Mouse (Mus musculus) lung, postnatal 36 days (tissue): ENCODE results near the gene Nenf.
A peak's percentile ranks its signal among the peaks of the same experiment; 100 is the strongest.

Experiments
- DNase-seq: peaks from one replicate; pipeline ENCODE4 v3.0.0; 2022; ENCODE audit warnings: mixed read lengths

Gene Nenf

DNA sequence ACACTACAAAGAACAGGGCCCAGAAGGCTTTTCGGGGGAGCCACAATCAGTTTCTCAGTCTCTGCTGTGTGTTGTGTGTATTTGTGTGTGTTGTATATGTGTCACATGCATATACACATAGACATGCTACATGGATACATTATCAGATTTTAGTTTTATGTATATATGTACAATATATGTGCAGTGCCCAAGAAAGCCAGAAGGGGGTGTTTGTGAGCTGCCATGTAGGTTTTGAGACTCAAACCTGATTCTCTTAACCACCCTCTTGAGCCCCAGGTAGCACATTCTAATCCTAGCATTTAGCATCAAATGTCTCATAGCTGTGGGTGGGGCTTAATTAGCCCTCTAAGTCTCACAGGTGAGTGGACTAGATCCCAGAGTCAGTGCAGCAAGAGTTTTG is 35.7 kb downstream of the Nenf start:
- no peak for DNase-seq

DNA sequence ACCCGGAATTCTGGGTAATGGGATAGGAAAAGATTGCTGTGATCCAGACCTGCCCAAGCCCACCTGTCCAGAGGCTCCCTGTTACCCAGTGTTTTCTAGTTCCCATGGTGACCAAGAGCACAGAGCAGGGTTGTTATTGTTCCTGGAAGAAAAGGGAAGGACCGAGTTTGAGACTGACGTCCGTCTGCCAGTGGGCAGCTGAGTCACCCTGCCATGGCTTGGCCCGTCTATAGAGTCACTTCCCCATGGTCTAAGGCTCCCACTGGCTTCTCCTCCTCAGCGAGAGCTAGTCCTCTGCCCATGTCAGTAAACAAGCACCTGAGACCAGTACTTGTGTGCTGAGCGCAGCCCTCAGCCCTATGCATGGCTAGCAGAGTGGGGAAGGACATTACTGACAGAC is 36.8 kb downstream of the Nenf start:
- peak; percentile 64 for DNase-seq

DNA sequence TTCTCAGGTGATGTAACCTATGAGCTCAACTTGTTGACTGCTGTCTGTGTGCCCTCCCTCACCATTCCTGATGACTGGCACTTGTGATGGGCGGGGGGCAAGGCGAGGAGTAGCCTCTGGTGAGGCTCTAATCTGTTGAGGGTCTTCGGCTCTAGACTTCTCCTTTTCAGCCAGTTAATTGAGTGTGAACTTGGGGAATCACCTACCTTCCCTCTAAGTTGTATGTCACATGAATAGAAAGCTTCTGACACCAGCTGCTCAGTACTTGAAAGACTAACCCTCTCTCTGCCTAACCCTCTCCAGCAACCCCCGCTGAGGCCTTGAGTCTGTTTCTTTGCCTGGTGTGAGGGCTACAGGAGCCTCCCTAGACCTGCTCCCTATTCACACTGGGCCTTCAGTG is 39.7 kb downstream of the Nenf start:
- no peak for DNase-seq

DNA sequence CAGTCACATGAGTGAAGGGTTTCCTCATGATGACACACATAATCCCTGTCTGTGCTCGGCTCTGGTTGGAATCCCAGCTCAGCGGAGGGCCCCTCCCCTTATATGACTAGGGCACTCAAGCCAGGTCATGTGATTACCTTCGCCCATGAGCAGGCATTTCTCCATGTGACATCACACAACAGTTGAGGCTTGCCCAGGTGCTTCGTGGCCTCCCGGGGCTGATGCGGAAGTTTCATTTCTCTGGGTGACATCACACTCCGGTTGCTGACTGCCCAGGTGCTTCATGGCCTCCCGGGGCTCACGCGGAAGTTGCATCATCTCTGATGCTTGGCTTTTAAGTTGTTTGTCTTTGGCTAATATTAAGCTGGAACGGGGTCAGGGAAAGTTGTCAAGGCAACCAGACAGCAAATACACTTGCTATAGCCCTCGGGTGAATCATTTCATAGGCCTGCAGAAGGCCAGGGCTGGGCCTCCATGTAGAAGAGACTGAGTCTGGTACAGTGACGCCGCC is 40.4 kb downstream of the Nenf start:
- DNase-seq: peak; percentile 93

DNA sequence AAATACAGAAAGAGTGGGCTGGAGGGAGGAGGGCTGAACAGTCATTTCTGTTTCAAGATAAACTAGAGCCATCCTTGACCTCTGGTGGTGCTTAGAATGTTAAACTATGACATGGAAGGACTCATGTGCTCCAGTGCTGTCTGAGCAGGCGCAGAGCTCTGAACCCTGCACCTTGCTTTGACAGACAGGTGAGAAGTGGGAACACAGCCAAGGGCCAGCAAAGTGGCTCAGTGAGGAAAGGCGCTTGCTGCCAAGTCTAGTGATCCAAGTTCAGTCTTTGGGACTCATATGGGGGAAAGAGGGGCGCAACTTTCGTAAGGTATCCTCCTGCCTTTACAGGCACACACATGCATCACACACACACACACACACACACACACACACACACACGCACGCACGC is 41.8 kb downstream of the Nenf start:
- no peak for DNase-seq

DNA sequence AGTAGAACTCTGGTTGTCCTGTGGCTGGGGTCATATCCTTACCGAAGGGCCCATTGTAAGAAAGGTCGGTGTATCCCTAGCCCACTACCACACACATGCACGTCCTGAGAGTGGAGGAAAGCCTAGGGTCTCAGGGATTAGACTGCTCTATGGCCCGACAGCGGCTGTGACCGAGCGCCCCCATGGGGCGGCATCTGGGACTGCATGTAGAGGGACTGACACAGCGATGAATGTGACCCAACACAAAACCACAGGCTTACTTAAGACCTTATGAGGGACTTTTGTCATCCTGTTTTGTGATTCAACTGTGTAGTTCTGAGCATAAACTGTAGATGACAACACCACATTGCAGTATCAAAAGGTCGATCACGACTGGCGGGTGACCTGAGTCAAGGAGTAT is 42.5 kb downstream of the Nenf start:
- DNase-seq: peak; percentile 87

DNA sequence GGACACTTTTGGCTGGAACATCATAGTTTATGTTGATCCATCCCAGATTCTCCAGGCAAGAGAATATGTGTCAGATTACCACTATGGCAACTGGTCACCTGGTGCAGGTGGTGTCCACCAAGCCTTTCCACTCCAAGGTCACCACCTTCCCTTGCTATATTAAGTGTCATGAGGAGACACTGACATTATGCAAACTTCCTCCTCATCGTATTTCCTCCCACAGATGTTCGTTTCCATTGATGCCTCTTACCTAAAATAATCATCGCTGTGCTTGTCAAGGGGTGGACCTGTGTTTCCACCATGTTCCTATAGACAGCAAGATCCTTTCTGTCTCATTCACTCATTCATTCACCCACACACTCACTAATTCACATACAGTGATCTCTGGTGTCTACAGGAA is 45.3 kb downstream of the Nenf start:
- DNase-seq: no peak

DNA sequence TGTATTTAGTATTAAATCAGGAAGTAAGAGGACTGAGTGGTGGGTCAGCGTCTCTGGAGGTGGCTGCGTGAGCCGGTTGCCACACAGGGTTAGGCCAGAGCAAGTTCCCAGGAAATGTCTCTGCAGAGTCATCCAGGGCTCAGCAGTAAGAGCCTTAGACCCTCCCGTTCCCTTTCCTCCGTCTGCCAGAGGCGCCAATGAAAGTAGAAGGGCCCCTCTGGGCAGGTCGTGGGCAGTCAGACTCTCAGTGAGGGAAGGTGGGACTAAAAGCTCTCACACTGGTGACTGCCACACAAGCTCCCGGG is 48.4 kb downstream of the Nenf start:
- peak; percentile 46 for DNase-seq

DNA sequence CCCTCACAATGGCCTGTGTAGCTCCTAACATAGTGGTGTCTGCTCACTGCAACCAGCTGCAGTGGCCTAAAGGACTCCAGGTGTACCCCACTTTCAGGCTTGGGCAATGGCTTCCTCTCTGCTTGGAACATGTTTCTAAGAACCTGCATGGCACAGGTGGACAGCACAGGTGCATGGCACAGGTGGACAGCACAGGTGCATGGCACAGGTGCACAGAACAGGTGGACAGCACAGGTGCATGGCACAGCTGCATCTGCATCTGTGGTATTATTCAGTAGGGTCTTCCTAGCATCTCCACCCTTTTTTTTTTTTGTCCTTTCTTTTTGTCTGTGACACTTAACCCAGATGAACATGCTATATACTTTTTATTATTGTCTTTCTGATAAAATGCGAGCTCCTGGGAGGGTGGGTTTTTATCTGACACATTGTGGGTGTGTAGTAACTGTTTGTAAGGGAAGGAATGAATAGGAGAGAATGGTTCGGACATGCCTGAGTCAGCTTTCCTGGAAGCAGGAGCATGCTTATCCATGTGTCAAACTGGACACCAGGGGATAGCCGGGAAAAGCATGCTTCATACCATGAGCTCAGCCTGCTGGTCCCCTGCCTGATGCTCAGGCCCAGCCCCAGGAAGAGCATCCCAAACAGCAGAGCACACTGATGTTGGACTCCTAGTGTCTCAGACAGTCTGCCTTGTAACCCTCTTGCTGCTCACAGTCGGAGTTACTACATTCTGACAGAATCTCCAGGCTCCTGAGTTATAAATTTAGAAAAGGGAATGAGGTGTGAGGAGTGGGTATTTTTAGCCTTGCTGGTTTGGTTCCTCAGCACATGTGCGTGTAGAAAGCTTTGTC is 49.0 kb downstream of the Nenf start:
- DNase-seq: no peak

DNA sequence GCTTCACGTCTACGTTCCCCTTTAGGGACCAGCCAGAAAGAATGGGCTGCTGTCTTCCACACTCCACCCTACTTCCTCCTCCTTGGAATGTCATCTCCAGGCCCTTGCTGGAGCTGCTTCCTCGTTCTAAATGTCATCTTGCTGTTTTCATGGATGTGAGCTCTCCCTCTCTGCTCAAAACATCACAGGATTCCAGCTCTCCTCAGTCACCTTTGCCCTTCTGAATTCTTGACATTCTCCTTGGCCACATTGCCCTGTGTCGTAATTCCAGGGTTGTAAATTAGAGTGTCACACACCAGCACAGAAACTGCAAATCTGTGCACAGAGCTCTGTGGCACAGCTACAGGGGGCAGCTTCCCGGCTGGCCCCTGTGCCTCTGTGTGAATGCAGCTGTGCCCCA is 50.1 kb downstream of the Nenf start:
- DNase-seq: no peak

DNA sequence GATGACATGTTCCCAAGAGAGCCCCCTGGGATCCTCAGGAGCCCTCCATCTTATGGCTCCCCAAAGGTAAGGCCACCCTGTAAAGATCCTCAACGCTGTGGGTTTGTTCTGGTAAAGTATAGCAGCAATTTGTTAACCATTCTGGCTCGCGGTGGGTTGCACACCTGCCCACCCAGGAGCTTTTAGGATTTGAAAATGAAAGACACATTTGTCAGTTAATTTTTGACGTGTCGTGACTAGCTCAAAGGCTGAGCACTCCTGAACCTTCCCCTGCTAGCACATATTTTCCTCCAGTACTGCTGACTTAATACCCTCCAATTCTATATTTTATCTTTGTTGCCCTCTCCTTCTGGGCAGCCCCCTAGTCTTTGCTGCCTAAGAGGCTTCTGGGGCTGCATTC is 50.8 kb downstream of the Nenf start:
- DNase-seq: no peak

DNA sequence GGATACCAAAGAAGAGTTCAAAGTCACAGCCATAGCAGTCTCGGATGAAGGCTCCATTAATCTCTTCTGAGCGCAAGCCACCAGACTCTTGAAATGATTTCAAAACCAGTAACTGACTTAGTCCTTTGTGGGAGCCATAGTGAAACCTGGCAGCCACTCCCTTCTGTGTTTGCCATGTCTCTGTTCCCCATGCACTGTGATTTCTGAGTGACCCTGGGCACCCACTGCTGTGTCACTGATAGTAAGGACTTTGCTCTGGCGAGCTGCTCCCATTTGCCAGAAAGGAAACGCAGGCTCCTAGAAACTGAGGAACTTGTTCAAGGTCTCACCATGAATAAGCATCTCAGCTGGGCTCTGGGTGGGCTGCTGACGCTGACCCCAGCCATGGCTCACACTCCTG is 54.5 kb downstream of the Nenf start:
- DNase-seq: no peak

DNA sequence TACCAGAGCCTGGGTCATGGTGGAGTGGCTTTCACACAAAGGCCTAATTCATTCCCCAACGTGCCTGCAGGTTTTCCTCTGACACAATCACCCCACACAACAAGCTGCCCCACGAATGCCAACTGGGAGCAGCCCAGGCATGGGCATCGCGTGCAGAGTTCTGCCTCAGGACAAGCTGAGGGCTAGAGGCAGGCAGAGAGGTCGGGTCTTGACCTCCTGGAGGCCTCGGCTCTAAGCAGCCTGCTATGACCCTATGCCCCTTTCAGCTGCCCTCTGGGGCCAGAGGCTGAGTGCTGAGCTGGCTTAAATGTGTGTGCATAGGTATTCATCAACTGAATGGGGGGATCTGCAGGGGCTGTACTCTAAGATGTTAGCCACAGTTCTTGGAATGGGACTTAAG is 56.1 kb downstream of the Nenf start:
- DNase-seq: no peak

DNA sequence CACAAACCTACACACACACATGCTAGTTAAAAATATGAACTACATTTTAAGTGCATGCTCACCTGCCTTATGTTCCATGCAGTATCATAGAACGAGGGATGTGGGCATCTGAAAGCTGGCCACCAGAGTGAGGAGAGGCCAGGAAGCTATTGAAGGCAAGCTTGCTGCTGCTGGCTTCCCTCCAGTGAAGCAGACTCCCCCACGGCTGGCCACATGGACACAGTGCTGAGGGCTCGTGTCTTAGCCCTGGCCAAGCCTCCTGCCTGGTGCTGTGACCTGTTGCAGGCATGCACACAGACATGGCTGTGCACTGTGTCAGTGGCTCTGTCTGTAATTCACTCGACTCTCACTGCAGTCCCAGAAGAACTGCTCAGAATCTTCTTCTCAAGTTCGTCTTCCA is 58.3 kb downstream of the Nenf start:
- no peak for DNase-seq

DNA sequence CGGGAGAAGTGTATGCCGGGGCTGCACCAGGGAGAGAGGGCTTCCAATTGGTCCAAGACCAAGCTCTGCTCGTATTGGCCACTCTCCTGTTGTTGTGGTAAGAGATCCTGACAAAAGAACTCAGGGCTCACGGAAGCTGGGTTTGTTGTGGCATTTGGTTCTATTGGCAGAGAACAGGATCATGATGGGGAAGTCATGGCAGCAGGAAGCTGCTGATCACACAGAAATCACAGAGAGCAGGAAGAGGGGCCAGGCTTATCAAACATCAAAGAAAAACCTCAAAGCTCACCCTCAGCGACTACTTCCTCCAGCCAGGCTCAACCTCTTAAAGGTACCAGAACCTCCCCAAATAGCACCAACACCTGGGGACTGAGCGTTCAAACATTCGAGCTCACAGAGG is 58.9 kb downstream of the Nenf start:
- no peak for DNase-seq

DNA sequence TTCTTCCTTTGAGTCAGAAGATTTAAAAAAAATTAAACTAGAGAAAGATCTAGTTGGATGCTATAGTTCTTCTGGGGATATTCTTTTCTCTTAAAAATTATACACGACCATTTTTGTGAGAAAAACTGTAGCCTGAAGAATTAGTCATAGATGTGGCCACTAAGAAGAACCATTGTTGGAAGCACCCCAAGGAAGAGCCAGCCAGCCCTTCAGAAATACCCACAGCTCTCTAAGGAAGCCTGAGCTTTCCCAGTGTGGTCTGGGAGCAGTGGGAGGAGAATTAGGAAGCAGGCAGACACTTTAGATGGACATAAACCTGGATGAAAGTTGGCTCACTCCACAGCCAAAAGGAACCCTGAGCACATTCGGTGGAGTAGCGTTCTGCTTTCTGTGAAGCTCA is 59.5 kb downstream of the Nenf start:
- DNase-seq: no peak

DNA sequence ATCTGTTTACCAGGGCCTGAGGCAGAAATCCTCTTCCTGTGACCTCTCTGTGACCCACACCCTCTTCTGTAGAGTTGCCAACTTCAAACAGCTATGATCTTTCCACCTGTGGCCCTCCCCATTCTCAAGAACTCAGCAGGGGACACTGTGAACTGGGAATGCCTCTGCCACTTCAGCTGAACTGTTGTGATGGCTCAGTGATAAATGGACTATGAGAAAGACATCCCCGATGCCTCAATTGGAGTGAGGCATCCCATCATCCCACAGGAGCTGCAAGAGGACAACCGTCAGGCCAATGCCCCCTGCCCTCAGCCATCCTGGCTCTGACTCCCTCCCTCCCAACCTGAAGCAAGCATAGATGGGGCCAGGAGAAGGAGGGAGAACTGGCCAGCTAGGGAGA is 60.0 kb downstream of the Nenf start:
- DNase-seq: no peak

DNA sequence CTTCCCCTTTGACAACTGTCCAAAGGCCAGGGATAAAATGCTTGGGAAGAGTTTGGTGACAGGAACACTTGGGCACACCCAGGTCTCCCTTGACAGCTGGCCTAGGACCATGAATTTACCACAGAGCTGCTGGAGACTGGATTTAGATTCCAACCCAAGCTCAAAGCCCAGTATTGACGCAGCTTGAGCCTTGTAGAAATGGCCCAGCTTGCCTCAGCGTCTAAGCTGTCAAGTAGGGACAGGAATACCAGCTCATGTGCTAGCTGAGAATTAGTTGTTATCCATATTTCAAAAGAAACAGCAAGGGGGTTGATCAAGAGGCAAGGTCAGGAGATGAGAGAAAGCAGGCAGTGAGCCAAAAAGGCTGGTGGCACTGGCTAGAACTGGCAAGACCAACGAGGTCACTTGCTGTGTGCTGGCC is 60.6 kb downstream of the Nenf start:
- no peak for DNase-seq
